Mouse (Mus musculus) midbrain, embryonic 14.5 days (tissue): ENCODE data around the gene Mien1. TPM values are rescaled to one million over a fixed set of nuclear protein-coding genes. Genes with fewer than 3 reads are reported as not detected.

Experiments used
- ATAC-seq: fragments of 200-750 bp; cut with Nextera tagmentation; 2 replicates; pipeline ENCODE4 v1.8.0; 2017; ENCODE audit warnings: moderate number of reproducible peaks, moderate library complexity; ENCODE audit not compliant: low FRiP score, low TSS enrichment
- DNase-seq: peaks from one replicate; pipeline ENCODE4 v3.0.0-alpha.2; 2015
- H3K27ac ChIP-seq: fragments of 300-500 bp; sonication (generic); replicated peaks from 2 replicates; pipeline ENCODE4 v1.5.1; 2014; ENCODE audit warnings: mild to moderate bottlenecking, low read depth, low read length, moderate library complexity
- H3K27me3 ChIP-seq: fragments of 300-500 bp; sonication (generic); 2 replicates; pipeline ENCODE4 v1.6.1; 2014; ENCODE audit warnings: low read length, control low read depth, mixed read lengths; ENCODE audit not compliant: control insufficient read depth, insufficient read depth
- H3K36me3 ChIP-seq: fragments of 300-500 bp; sonication (generic); 2 replicates; pipeline ENCODE4 v1.6.1; 2014; ENCODE audit warnings: low read length, control low read depth; ENCODE audit not compliant: control insufficient read depth, insufficient read depth
- H3K4me1 ChIP-seq: fragments of 300-500 bp; sonication (generic); 2 replicates; pipeline ENCODE4 v1.6.1; 2014; ENCODE audit warnings: mild to moderate bottlenecking, antibody characterized with exemption, low read length, control low read depth; ENCODE audit not compliant: control insufficient read depth, insufficient read depth
- H3K4me2 ChIP-seq: fragments of 300-500 bp; sonication (generic); 2 replicates; pipeline ENCODE4 v1.6.1; 2014; ENCODE audit warnings: mild to moderate bottlenecking, low read length, moderate library complexity
- H3K4me3 ChIP-seq: fragments of 300-500 bp; sonication (generic); replicated peaks from 2 replicates; pipeline ENCODE4 v1.5.1; 2014; ENCODE audit warnings: low read depth, low read length
- H3K9ac ChIP-seq: fragments of 300-500 bp; sonication (generic); replicated peaks from 2 replicates; pipeline ENCODE4 v1.6.1; 2014; ENCODE audit warnings: mild to moderate bottlenecking, low read length, moderate library complexity
- H3K9me3 ChIP-seq: fragments of 300-500 bp; sonication (generic); 2 replicates; pipeline ENCODE4 v1.6.1; 2016; ENCODE audit warnings: low read length, control low read depth, mixed read lengths; ENCODE audit not compliant: control insufficient read depth
- WGBS: fragments of 180-500 bp; shearing (Covaris S2); extraction: QIAGEN DNeasy Blood & Tissue Kit; methylation state at CpG from one replicate; pipeline ENCODE4 v1.1.7; 2014; 5-methylcytosine and 5-hydroxymethylcytosine counted together
- polyA plus RNA-seq: library from polyadenylated mRNA; unstranded; fragments of >200 nt; fragmentation: Nextera tagmentation; extraction: Ambion mirVana; gene quantifications from 2 replicates; pipeline ENCODE4 v1.2.1, GENCODE M21; 2014

Mien1 gene
- polyA plus RNA-seq, 1 experiment from 2014 or later: 225 TPM

- H3K4me2 ChIP-seq: no peak overlapping the region
Observed at GRCm38 (mm10) chr11:98456545-98456944, 17.8 kb upstream of the Mien1 start.

GRCm38 (mm10) chr11:98455484-98455883 lies 16.7 kb upstream of the Mien1 start:
- H3K9me3 ChIP-seq: no peaks in the 10 kb centered on the region
- peaks cover 22% of the 10 kb centered on the region for H3K27me3 ChIP-seq
- peaks cover 9% of the 10 kb centered on the region; the same call in 1 of the 2 replicates for H3K4me1 ChIP-seq
- DNase-seq (no peak), ATAC-seq (no peak)
- no peak overlapping the region for H3K27ac ChIP-seq
- no peak overlapping the region for H3K4me2 ChIP-seq
- H3K4me3 ChIP-seq: no peak overlapping the region
- 82% methylated on average over 4 of the region's 4 CpGs for WGBS
- no peaks in the 10 kb centered on the region for H3K36me3 ChIP-seq
- no peak overlapping the region for H3K9ac ChIP-seq

More at GRCm38 (mm10) chr11:98456545-98456944, 17.8 kb upstream of the Mien1 start:
- Histone ChIP-seq H3K36me3 (no peaks in the 10 kb centered on the region), H3K9me3 (no peaks in the 10 kb centered on the region), H3K4me3 (no peak overlapping the region; the same call in 1 of the 2 replicates), H3K27me3 (peaks cover 22% of the 10 kb centered on the region), H3K4me1 (peaks cover 9% of the 10 kb centered on the region; the same call in 1 of the 2 replicates), H3K27ac (no peak overlapping the region), H3K9ac (no peak overlapping the region)
- ATAC-seq: no peak
- no peak for DNase-seq
- 79% methylated on average over 5 of the region's 5 CpGs for WGBS

- H3K36me3 ChIP-seq: no peaks in the 10 kb centered on the region
- ATAC-seq (no peak), DNase-seq (no peak)
- peaks cover 23% of the 10 kb centered on the region for H3K27me3 ChIP-seq
- H3K9me3 ChIP-seq: no peaks in the 10 kb centered on the region
- H3K4me1 ChIP-seq: no peaks in the 10 kb centered on the region
- H3K27ac ChIP-seq: no peak overlapping the region
- H3K4me2 ChIP-seq: no peak overlapping the region
- 87% methylated on average over 20 of the region's 20 CpGs for WGBS
- H3K4me3 ChIP-seq: no peak overlapping the region
- H3K9ac ChIP-seq: no peak overlapping the region
Observed at GRCm38 (mm10) chr11:98449921-98450771, 11.4 kb upstream of the Mien1 start.

GRCm38 (mm10) chr11:98449419-98449818 lies 10.6 kb upstream of the Mien1 start:
- 86% methylated on average over 3 of the region's 3 CpGs for WGBS
- H3K4me2 ChIP-seq: no peak overlapping the region
- no peaks in the 10 kb centered on the region for H3K36me3 ChIP-seq

GRCm38 (mm10) chr11:98448191-98448790 lies 9.5 kb upstream of the Mien1 start:
- no peak for ATAC-seq
- no peak overlapping the region for H3K27ac ChIP-seq
- H3K9me3 ChIP-seq: no peaks in the 10 kb centered on the region
- no peak for DNase-seq
- H3K27me3 ChIP-seq: peaks cover 23% of the 10 kb centered on the region
- H3K4me3 ChIP-seq: no peak overlapping the region
- no peak overlapping the region for H3K9ac ChIP-seq
- H3K4me1 ChIP-seq: no peaks in the 10 kb centered on the region
- no peaks in the 10 kb centered on the region for H3K36me3 ChIP-seq
- H3K4me2 ChIP-seq: no peak overlapping the region
- 45% methylated on average over 13 of the region's 13 CpGs for WGBS

More at GRCm38 (mm10) chr11:98449419-98449818, 10.6 kb upstream of the Mien1 start:
- no peaks in the 10 kb centered on the region for H3K4me1 ChIP-seq
- no peaks in the 10 kb centered on the region for H3K9me3 ChIP-seq
- DNase-seq (no peak), ATAC-seq (no peak)
- H3K27me3 ChIP-seq: peaks cover 23% of the 10 kb centered on the region
- H3K9ac ChIP-seq: no peak overlapping the region
- H3K4me3 ChIP-seq: no peak overlapping the region
- no peak overlapping the region for H3K27ac ChIP-seq

- ATAC-seq (no peak), DNase-seq (no peak)
- H3K4me1 ChIP-seq: no peaks in the 10 kb centered on the region
- H3K9ac ChIP-seq: no peak overlapping the region
- no peak overlapping the region for H3K4me3 ChIP-seq
- no peaks in the 10 kb centered on the region for H3K36me3 ChIP-seq
- H3K9me3 ChIP-seq: no peaks in the 10 kb centered on the region
- H3K27ac ChIP-seq: no peak overlapping the region
- 13% methylated on average over 7 of the region's 7 CpGs for WGBS
- peak overlapping the region; percentile 21; the same call in 1 of the 2 replicates for H3K4me2 ChIP-seq
- H3K27me3 ChIP-seq: peaks cover 23% of the 10 kb centered on the region
Observed at GRCm38 (mm10) chr11:98447475-98447834, 8.7 kb upstream of the Mien1 start.

GRCm38 (mm10) chr11:98446562-98447474 lies 8.0 kb upstream of the Mien1 start:
- H3K9ac ChIP-seq: no peak overlapping the region
- no peaks in the 10 kb centered on the region for H3K36me3 ChIP-seq
- H3K9me3 ChIP-seq: no peaks in the 10 kb centered on the region
- no peak overlapping the region for H3K27ac ChIP-seq
- peaks cover 23% of the 10 kb centered on the region for H3K27me3 ChIP-seq
- WGBS: 3% methylated on average over 33 of the region's 33 CpGs
- H3K4me2 ChIP-seq: peak overlapping the region; percentile 21; the same call in 1 of the 2 replicates
- DNase-seq (no peak), ATAC-seq (no peak)
- no peak overlapping the region for H3K4me3 ChIP-seq
- H3K4me1 ChIP-seq: no peaks in the 10 kb centered on the region

- peak within 1 kb of the TSS; percentile 21; the same call in 1 of the 2 replicates for H3K4me2 ChIP-seq
- ATAC-seq (no peak), DNase-seq (no peak)
- no peaks in the 10 kb centered on the region for H3K9me3 ChIP-seq
- H3K9ac ChIP-seq: no peak within 1 kb of the TSS
- H3K4me1 ChIP-seq: no peaks in the 10 kb centered on the region
- peaks cover 23% of the 10 kb centered on the region for H3K27me3 ChIP-seq
- no peaks in the 10 kb centered on the region for H3K36me3 ChIP-seq
- 9% methylated on average over 5 of the region's 5 CpGs for WGBS
- H3K4me3 ChIP-seq: no peak within 1 kb of the TSS
- no peak within 1 kb of the TSS for H3K27ac ChIP-seq
Observed at GRCm38 (mm10) chr11:98446213-98446561, 7.4 kb upstream of the Mien1 start, which contains the start of gene Grb7. TSS of gene Grb7 (plus strand) at chr11:98446394.
